Mouse (Mus musculus): ENCODE measurements around the gene Rin2.

GRCm38 (mm10) chr2:145701605-145702335 is 26.8 kb downstream of the Rin2 start:
- TF ChIP-seq POLR2A (IDR thresholded peaks at IDR 0.05; ENCODE audit: extremely low read depth, insufficient read depth, low read length) (no peak), CTCF (IDR thresholded peaks at IDR 0.05; ENCODE audit: low read depth, low read length) (no peak)

All from liver, adult 2 months (tissue).